Mouse (Mus musculus) testis, adult 2 months (tissue): ENCODE data around the gene Dusp11.

Source experiments
- CTCF ChIP-seq: fragments of 200-500 bp; IDR thresholded peaks from 2 replicates; pipeline ENCODE4 v1.5.1; 2012; ENCODE audit warnings: low read depth, mild to moderate bottlenecking, inconsistent platforms, low read length, moderate library complexity; ENCODE audit not compliant: control insufficient read depth, insufficient read depth, insufficient replicate concordance
- POLR2A ChIP-seq: fragments of 200-500 bp; IDR thresholded peaks from 2 replicates; pipeline ENCODE4 v1.6.1; 2012; ENCODE audit warnings: low read depth, mild to moderate bottlenecking, inconsistent platforms, low read length, moderate library complexity; ENCODE audit not compliant: control insufficient read depth

DNA sequence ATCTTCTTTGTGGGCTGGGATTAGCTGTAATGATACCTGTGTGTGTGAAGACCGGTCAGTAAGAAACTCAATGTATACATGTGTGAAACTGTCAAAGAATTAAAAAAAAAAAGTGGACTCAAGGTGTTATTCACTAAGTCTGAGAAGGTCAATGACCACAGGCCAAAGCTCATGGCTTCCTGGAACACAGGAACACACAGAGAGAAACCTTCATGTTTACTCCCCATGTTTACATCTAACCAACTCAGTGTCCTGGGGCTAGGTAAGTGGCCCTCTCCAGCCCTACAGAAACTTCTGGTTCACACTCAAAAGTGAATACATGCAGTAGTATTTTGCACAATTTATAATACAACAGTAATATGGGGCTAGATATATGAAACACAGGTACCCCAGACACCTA, 51.8 kb downstream of the Dusp11 start:
- TF ChIP-seq CTCF (no peak), POLR2A (no peak)
